Mouse (Mus musculus) gastrocnemius, postnatal 25 days (tissue): ENCODE measurements at regions not wholly inside any gene's neighbourhood (a gene's known extent, or its start where the extent isn't known, plus 50 kb on each side); places are given as distances from the start of the nearest gene placed in this dataset.
"Not testable (repeated sequence)": the region's sequence is repeated elsewhere in the genome, so short reads cannot be mapped to it uniquely, and the experiment has no call there.

Source experiments
- DNase-seq: peaks from one replicate; pipeline ENCODE4 v3.0.0; 2022

DNA sequence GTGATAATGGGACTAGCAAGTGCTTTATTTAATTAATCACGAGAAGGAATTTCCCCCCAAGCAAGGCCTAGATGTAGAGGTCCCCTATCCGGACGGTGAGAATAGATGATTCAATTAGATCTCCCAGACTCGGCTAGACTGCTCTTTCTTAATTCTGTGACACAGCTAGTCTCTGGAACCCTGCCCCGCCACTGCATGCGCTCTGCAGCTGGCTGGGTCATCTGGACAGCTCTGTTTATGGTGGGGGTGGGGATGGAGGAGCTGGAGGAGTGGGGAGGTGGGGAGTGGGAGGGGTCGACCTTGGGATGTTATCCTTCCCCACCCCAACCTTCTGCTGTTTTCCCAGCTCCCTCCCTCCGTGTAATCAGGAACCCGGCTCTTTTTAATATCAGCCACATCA lies 147.5 kb upstream of the Sfswap start:
- DNase-seq = no peak

- no peak for DNase-seq
Observed at GRCm38 (mm10) chr5:129354877-129355276, 146.1 kb upstream of the Sfswap start.

GRCm38 (mm10) chr5:129361527-129361926 lies 139.5 kb upstream of the Sfswap start:
- DNase-seq = no peak

DNA sequence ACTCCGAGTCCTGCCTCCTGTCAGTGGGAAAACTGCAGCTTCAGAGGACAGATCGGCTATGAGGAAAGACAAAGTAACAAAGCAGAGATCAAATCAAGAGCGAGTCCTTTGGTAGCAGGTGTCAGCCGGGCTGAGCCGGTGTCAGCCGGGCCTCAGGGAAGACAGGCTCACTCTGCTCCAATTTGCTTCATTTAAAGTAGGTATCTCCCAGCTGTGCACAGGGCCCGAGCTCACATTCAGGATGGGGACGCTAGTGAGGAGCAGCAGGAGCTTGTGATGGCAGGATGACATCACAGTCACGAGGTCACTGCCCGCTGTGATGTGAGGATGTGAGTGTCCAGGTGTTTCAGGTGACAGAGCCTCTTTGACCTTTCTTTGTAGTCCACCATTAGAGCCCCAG lies 137.8 kb upstream of the Sfswap start:
- no peak for DNase-seq

DNA sequence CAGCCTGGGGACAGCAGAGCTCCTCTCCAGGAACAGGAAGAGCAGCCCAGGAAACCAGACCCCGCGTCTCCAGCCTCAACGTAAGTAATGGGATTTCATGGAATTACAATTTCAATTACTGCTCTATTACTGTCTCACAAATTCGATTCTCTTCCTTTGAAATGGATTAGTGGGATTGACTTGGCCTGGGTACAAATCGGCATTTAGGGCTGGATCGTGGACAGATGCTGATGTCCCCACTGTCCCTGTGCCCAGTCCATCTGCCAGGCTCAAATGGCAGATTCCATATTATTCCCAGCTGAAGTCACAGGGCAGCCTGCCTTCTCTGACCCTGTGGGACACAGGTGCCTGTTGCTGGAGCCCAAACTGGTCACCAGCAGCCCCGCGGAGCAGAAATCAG lies 136.0 kb upstream of the Sfswap start:
- DNase-seq = no peak

DNA sequence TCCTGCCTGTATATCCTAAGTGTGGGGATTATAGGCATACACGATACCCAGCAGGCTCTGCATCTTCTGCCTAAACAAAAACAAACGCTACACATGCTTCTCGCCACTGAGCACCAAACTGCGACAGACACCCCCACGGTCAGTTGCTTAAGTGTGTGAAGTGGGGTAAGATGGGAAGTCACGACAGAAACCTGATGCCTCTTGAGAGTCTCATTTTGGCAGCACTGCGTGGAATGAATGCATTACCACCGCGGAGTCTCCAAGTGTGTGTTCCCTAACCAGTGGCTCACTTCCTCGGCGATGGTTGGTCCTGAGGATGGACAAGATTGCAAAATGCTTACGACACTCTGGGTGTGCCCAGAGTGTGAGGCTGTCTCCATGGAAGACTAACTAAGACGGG lies 133.8 kb upstream of the Sfswap start:
- DNase-seq = no peak

GRCm38 (mm10) chr5:129380861-129381260 lies 120.2 kb upstream of the Sfswap start:
- DNase-seq = no peak

GRCm38 (mm10) chr5:129384976-129385375 lies 116.0 kb upstream of the Sfswap start:
- no peak for DNase-seq

DNA sequence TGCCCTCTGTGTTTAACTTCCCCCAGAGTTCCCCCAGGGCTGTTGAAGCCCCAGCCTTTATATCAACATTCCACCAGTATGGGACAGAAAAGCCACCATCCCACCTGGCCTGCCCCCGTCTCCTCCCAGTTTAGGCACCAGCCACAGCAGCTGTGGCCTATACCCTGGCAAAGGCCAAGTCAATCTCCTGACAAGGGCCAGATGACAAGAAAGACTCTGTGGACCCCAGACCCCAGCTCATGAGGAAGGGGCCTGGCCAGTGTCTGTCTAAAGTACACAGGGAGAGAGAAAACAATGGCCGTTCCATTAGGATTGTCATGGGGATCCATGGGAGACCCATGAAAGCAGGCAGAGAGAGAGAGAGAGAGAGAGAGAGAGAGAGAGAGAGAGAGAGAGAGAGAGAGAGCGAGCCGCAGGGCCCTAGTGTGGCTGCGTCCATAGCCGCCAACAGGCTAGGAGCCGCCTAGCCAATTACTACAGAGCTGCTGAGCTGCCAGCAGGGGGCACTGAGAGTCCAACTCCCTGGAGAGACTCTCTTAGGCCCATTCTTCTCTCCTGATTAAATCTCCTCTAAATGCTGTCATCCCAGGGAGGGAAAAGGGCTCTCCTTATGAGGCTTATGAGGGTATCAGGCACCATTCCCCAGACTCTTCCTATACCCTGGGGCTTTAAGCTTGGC lies 114.9 kb upstream of the Sfswap start:
- DNase-seq = not testable (repeated sequence)

GRCm38 (mm10) chr5:129386671-129387070 lies 114.3 kb upstream of the Sfswap start:
- not testable (repeated sequence) for DNase-seq

- DNase-seq = no peak
Observed at GRCm38 (mm10) chr5:129387301-129387700, 113.7 kb upstream of the Sfswap start.

DNA sequence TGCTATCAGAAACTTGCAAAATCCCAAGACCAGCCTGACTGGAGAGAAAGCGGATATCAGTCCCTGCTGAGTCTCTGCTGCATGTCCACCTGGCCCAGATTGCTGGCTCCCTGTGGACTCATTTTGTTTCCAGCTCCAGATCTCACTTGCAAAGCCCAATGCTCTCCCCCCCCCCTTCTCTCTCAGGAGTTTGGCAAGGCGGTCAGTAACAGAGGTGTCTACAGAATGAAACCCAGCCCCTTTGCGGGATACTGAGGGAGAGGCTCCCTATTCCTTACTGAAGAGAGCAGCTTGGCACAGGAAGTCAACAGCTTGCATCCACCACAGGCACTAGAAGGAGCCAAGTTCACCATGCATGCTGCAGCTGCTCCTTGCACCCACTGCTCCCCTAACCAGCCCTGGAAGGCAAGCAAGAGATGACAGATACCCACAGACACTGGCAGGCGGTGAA lies 110.1 kb upstream of the Sfswap start:
- no peak for DNase-seq

DNA sequence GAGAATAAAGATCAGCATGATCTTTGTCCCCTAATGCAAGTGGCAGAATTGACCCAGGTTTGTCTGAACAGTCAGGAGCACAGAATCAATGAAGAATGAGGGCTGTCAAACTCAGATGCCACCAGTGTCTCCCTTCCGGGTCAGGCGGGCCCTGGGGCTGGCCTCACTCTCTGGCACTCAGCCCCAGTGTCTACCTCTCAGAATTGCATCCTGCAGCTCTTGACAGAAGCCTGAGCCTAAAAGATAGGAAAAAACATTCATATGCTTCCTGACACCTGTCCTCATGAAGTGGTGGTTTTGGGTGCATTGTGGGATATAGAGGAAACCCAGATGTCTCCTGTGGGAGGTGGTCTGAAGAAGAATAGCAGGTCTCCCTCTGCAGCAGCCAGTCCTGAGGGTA lies 107.9 kb upstream of the Sfswap start:
- DNase-seq = no peak

- no peak for DNase-seq
Observed at GRCm38 (mm10) chr5:129393606-129394255, 107.3 kb upstream of the Sfswap start.

GRCm38 (mm10) chr5:129394416-129394815 lies 106.6 kb upstream of the Sfswap start:
- DNase-seq = no peak

DNA sequence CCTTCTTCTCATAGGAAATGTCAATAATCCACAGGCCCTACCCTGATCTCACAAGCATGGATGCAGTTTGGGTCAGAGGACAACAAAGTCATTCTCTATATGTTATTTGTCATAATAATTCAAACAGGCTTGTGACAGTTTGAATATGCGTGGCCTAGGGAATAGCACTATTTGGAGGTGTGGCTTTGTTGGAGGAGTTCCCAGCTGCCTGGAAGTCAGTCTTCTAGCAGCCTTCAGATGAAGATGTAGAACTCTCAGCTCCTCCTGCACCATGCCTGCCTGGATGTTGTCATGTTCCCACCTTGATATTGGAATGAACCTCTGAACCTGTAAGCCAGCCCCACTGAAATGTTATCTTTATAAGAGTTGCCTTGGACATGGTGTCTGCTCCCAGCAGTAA lies 103.7 kb upstream of the Sfswap start:
- DNase-seq = no peak

GRCm38 (mm10) chr5:129406259-129406658 lies 94.8 kb upstream of the Sfswap start:
- DNase-seq = no peak

- DNase-seq = no peak
Observed at GRCm38 (mm10) chr5:129409440-129410004, 91.5 kb upstream of the Sfswap start.

- no peak for DNase-seq
Observed at GRCm38 (mm10) chr5:129412161-129412560, 88.9 kb upstream of the Sfswap start.

DNA sequence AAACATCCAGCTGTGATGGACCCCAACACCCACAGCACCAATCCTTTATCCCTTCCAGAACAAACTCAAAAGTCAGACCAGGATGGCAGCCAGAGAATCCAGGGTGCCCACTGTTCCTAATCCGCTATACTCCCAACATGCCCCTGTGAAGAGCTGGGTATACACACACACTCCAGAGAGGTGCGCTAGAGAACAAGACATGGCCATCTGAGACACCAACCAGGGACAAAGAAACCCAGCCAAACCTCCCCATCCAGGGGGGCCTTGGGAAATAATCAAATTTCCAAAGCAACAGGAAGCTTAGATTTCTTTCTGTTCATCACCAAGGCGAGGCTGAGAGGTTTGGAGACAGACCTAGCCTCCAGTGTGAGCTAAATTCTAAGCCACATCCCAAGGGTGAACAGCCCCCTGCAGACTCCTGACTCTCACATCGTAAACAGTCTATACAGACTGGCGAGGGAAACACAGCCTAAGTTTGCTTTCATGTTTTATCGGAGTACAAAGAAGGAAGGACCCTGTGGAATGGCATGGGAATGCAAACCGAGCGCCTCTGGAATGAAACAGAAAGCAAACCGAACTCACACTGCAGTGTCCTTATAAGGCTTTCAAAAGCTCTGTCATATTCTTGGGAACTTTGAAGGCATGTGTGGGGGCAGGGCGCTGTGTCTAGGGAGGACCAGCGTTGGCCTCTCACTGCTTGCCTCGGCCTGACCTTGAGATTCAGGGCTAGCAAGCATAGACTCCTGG lies 85.9 kb upstream of the Sfswap start:
- DNase-seq = peak; percentile 12

DNA sequence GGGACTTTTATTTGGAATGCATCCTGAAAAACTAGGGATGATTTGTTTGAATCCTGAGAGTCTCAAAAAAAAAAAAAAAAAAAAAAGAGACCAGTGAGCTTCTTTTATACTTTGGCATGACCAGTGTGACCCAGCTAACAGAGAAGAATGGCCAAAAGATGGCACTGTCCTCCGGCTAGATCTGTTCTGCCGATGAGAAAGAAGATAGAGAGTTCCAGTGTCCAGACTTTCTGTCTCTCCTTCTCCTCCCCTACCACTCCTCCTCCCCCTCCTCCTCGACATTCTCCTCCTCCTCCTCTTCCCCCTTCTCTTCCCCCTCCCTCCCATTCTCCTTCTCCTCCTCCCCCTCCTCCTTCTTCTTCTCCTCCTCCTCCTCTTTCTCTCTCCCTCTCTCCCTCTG lies 84.6 kb upstream of the Sfswap start:
- no peak for DNase-seq

- DNase-seq = no peak
Observed at GRCm38 (mm10) chr5:129417516-129417915, 83.5 kb upstream of the Sfswap start.

GRCm38 (mm10) chr5:129420981-129421380 lies 80.0 kb upstream of the Sfswap start:
- DNase-seq = no peak
